Mouse (Mus musculus) limb, embryonic 14.5 days (tissue): ENCODE results near the gene Fgf22. TPM values are rescaled to one million over a fixed set of nuclear protein-coding genes. Genes with fewer than 3 reads are reported as not detected.

ENCODE experiments used
- ATAC-seq: fragments of 200-750 bp; cut with Nextera tagmentation; 2 replicates; pipeline ENCODE4 v1.8.0; 2017; ENCODE audit warnings: low read depth, moderate number of reproducible peaks, moderate TSS enrichment; ENCODE audit not compliant: low FRiP score
- DNase-seq: peaks from one replicate; pipeline ENCODE4 v3.0.0-alpha.2; 2015; ENCODE audit warnings: low spot score
- H3K27ac ChIP-seq: fragments of 300-500 bp; sonication (generic); replicated peaks from 2 replicates; pipeline ENCODE4 v1.5.1; 2014; ENCODE audit warnings: low read depth, mild to moderate bottlenecking, low read length, moderate library complexity, mixed read lengths
- H3K27me3 ChIP-seq: fragments of 300-500 bp; sonication (generic); 2 replicates; pipeline ENCODE4 v1.6.1; 2014; ENCODE audit warnings: low read length, mixed read lengths; ENCODE audit not compliant: control insufficient read depth, insufficient read depth
- H3K36me3 ChIP-seq: fragments of 300-500 bp; sonication (generic); 2 replicates; pipeline ENCODE4 v1.6.1; 2014; ENCODE audit warnings: mild to moderate bottlenecking, low read length, moderate library complexity, mixed read lengths; ENCODE audit not compliant: control insufficient read depth, insufficient read depth
- H3K4me1 ChIP-seq: fragments of 300-500 bp; sonication (generic); 2 replicates; pipeline ENCODE4 v1.6.1; 2014; ENCODE audit warnings: antibody characterized with exemption, low read length, mixed read lengths; ENCODE audit not compliant: control insufficient read depth, insufficient read depth
- H3K4me2 ChIP-seq: fragments of 300-500 bp; sonication (generic); replicated peaks from 2 replicates; pipeline ENCODE4 v1.6.1; 2014; ENCODE audit warnings: low read depth, mild to moderate bottlenecking, low read length, moderate library complexity; ENCODE audit not compliant: severe bottlenecking
- H3K4me3 ChIP-seq: fragments of 300-500 bp; sonication (generic); replicated peaks from 2 replicates; pipeline ENCODE4 v1.5.1; 2014; ENCODE audit warnings: low read length
- H3K9ac ChIP-seq: fragments of 300-500 bp; sonication (generic); 2 replicates; pipeline ENCODE4 v1.6.1; 2014; ENCODE audit warnings: mild to moderate bottlenecking, low read depth, low read length, moderate library complexity; ENCODE audit not compliant: severe bottlenecking
- H3K9me3 ChIP-seq: fragments of 300-500 bp; sonication (generic); 2 replicates; pipeline ENCODE4 v1.6.1; 2016; ENCODE audit warnings: low read length; ENCODE audit not compliant: control insufficient read depth
- POLR2A ChIP-seq: fragments of 200-500 bp; IDR thresholded peaks from 2 replicates; pipeline ENCODE4 v1.8.0; 2012; ENCODE audit warnings: inconsistent platforms, mild to moderate bottlenecking, moderate library complexity, borderline replicate concordance; ENCODE audit not compliant: insufficient read depth, insufficient read length; ENCODE audit errors: extremely low read depth
- WGBS: fragments of 180-500 bp; shearing (Covaris S2); extraction: QIAGEN DNeasy Blood & Tissue Kit; methylation state at CpG from one replicate; pipeline ENCODE4 v1.1.7; 2014; 5-methylcytosine and 5-hydroxymethylcytosine counted together
- polyA plus RNA-seq, 2 experiments: library from polyadenylated mRNA; depleted of rRNA in 1 of 2; stranded (reverse) in 1 of 2; unstranded in 1 of 2; fragments of >200 nt; fragmentation: Nextera tagmentation in 1 of 2; extraction: Ambion mirVana in 1 of 2; gene quantifications; 2 replicates each; pipeline versions ENCODE4 v1.2.1 to v1.2.3; 2012 to 2014

The Fgf22 gene
- polyA plus RNA-seq (2012; rRNA removed) (0.13 and 0.22 TPM in 2 replicates), polyA plus RNA-seq (2014; fragmentation: Nextera tagmentation; extraction: Ambion mirVana) (0.21 and 0.80 TPM in 2 replicates)

- DNase-seq: peak; percentile 46
- H3K4me3 ChIP-seq: peak within 1 kb of the TSS; percentile 30
- TF ChIP-seq POLR2A: no peak
- H3K27me3 ChIP-seq: no peaks in the 10 kb centered on the region
- H3K4me2 ChIP-seq: peak within 1 kb of the TSS; percentile 61
- peak; percentile 62 for ATAC-seq
- H3K9ac ChIP-seq: peak within 1 kb of the TSS; percentile 35; the same call in 1 of the 2 replicates
- H3K4me1 ChIP-seq: 0 out of 2 replicates have a peak, but pooled peaks cover 2% of the 10 kb centered on the region
- no peaks in the 10 kb centered on the region for H3K9me3 ChIP-seq
- WGBS: 2% methylated on average over 36 of the region's 36 CpGs
- peaks cover 42% of the 10 kb centered on the region for H3K36me3 ChIP-seq
- H3K27ac ChIP-seq: no peak within 1 kb of the TSS
Measured at GRCm38 (mm10) chr10:79754856-79755516, at the start of gene Fgf22. Gene Fgf22 (plus strand): TSS chr10:79755076.

DNA sequence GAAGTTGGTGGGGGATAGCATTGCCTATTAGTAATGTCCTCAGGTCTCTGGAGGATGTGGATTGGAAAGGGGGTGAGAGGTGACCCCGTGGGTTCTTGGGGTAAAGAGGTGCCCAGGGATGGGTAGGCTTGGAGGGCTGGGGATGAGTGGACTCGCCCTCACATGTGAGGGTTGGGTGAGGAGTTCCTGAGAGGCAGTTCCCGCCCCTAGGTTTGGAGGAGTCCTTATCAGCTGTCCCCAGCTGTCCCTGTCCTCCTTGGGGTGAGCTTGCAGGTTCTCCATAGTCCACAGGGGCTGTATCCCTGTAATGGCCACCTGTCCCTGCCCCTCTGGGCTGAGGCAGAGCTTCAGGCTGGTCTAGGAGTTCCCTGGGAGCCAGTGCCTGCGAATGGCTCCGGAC lies 48.9 kb upstream of the Fgf22 start:
- H3K9ac ChIP-seq: peak overlapping the region; percentile 75
- no peak for DNase-seq

GRCm38 (mm10) chr10:79706406-79707094 lies 48.3 kb upstream of the Fgf22 start:
- TF ChIP-seq POLR2A: no peak
- ATAC-seq: no peak
- H3K4me2 ChIP-seq: peak overlapping the region; percentile 95
- H3K4me3 ChIP-seq: no peak overlapping the region; the same call in 1 of the 2 replicates
- H3K27me3 ChIP-seq: no peaks in the 10 kb centered on the region
- peaks cover 44% of the 10 kb centered on the region for H3K36me3 ChIP-seq
- no peak overlapping the region for H3K27ac ChIP-seq
- H3K9ac ChIP-seq: peak overlapping the region; percentile 75; the same call in 1 of the 2 replicates
- peaks cover 15% of the 10 kb centered on the region for H3K4me1 ChIP-seq
- WGBS: 78% methylated on average over 5 of the region's 5 CpGs
- H3K9me3 ChIP-seq: no peaks in the 10 kb centered on the region
- DNase-seq: no peak

More for the DNA sequence above, 48.9 kb upstream of the Fgf22 start:
- Histone ChIP-seq H3K4me3 (peak overlapping the region; percentile 84; the same call in 1 of the 2 replicates), H3K27ac (no peak overlapping the region), H3K36me3 (peaks cover 38% of the 10 kb centered on the region), H3K9me3 (no peaks in the 10 kb centered on the region), H3K4me2 (peak overlapping the region; percentile 95), H3K4me1 (peaks cover 15% of the 10 kb centered on the region), H3K27me3 (no peaks in the 10 kb centered on the region)
- no peak for ATAC-seq
- WGBS: 78% methylated on average over 5 of the region's 5 CpGs
- TF ChIP-seq POLR2A: no peak

DNA sequence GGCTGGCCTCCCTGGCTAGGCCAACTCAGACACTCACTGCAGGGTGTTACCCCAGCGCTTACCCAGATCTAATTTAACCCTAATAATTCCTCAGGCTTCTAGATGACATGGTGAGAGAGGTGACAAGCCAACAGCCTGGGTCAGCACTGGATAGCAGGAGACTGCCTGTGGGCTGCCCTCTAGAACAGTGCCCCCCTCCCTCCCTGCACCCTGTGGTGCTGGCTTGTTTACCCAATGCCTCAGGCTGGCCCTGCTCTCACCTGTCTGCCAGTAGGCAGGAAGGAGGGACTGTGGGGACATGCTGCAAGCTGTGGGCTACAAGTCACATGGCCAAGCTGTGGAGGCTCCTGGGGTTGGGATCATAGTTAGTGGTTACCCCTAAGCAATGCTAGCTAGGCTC lies 47.7 kb upstream of the Fgf22 start:
- Histone ChIP-seq H3K27me3 (no peaks in the 10 kb centered on the region), H3K27ac (no peak overlapping the region), H3K9me3 (no peaks in the 10 kb centered on the region), H3K4me2 (no peak overlapping the region), H3K4me1 (peaks cover 11% of the 10 kb centered on the region), H3K9ac (no peak overlapping the region), H3K36me3 (peaks cover 50% of the 10 kb centered on the region), H3K4me3 (no peak overlapping the region)
- no peak for DNase-seq
- WGBS: 90% methylated on average over 1 of the region's 1 CpGs
- no peak for TF ChIP-seq POLR2A
- no peak for ATAC-seq

- H3K36me3 ChIP-seq: peaks cover 51% of the 10 kb centered on the region
- no peak overlapping the region for H3K9ac ChIP-seq
- TF ChIP-seq POLR2A: no peak
- peaks cover 11% of the 10 kb centered on the region for H3K4me1 ChIP-seq
- H3K27ac ChIP-seq: no peak overlapping the region
- DNase-seq: no peak
- ATAC-seq: no peak
- no peaks in the 10 kb centered on the region for H3K27me3 ChIP-seq
- H3K4me3 ChIP-seq: no peak overlapping the region
- WGBS: 76% methylated on average over 4 of the region's 4 CpGs
- H3K9me3 ChIP-seq: no peaks in the 10 kb centered on the region
- H3K4me2 ChIP-seq: no peak overlapping the region
Measured at GRCm38 (mm10) chr10:79707759-79708158, 47.1 kb upstream of the Fgf22 start.
